Mouse (Mus musculus): Measurements from ENCODE around the gene Brd3os.

- TF ChIP-seq CTCF (IDR thresholded peaks at IDR 0.05; ENCODE audit: control insufficient read depth, insufficient read depth, insufficient read length) (no peak), USF1 (IDR thresholded peaks at IDR 0.05; ENCODE audit: low read depth) (no peak), MAX (IDR thresholded peaks at IDR 0.05) (no peak), MYOD1 (IDR thresholded peaks at IDR 0.05; ENCODE audit: control insufficient read depth, insufficient read length, low read depth) (no peak), CEBPB (IDR thresholded peaks at IDR 0.05; ENCODE audit: low read depth) (peak; percentile 20), MYOG (IDR thresholded peaks at IDR 0.05; ENCODE audit: control insufficient read depth, extremely low read depth, insufficient read length) (no peak)
Measured at GRCm38 (mm10) chr2:27415060-27415783, 26.9 kb upstream of the Brd3os start.

Data from C2C12 (cell line).